Mouse (Mus musculus) hindbrain, embryonic 16.5 days (tissue): ENCODE data around the gene Tango6. TPM values are rescaled to one million over a fixed set of nuclear protein-coding genes. Genes with fewer than 3 reads are reported as not detected.
"Not testable (repeated sequence)": the region's sequence is repeated elsewhere in the genome, so short reads cannot be mapped to it uniquely, and the experiment has no call there.

Source experiments
- ATAC-seq: fragments of 200-750 bp; cut with Nextera tagmentation; 2 replicates; pipeline ENCODE4 v1.8.0; 2017; ENCODE audit warnings: moderate TSS enrichment, moderate library complexity
- H3K27ac ChIP-seq: fragments of 300-500 bp; sonication (generic); 2 replicates; pipeline ENCODE4 v1.5.1; 2014; ENCODE audit warnings: low read depth, mild to moderate bottlenecking, control low read depth, low read length, moderate library complexity
- H3K27me3 ChIP-seq: fragments of 300-500 bp; sonication (generic); replicated peaks from 2 replicates; pipeline ENCODE4 v1.6.1; 2014; ENCODE audit warnings: low read length; ENCODE audit not compliant: control insufficient read depth, insufficient read depth
- H3K36me3 ChIP-seq: fragments of 300-500 bp; sonication (generic); 2 replicates; pipeline ENCODE4 v1.6.1; 2014; ENCODE audit warnings: mild to moderate bottlenecking, low read length, moderate library complexity, mixed read lengths; ENCODE audit not compliant: control insufficient read depth, insufficient read depth
- H3K4me1 ChIP-seq: fragments of 300-500 bp; sonication (generic); 2 replicates; pipeline ENCODE4 v1.6.1; 2014; ENCODE audit warnings: low read depth, low read length; ENCODE audit not compliant: control insufficient read depth, insufficient read depth
- H3K4me2 ChIP-seq: fragments of 300-500 bp; sonication (generic); 2 replicates; pipeline ENCODE4 v1.6.1; 2014; ENCODE audit warnings: mild to moderate bottlenecking, low read length, control low read depth, moderate library complexity
- H3K4me3 ChIP-seq: fragments of 300-500 bp; sonication (generic); 2 replicates; pipeline ENCODE4 v1.5.1; 2014; ENCODE audit warnings: mild to moderate bottlenecking, low read length, control low read depth, moderate library complexity
- H3K9ac ChIP-seq: fragments of 300-500 bp; sonication (generic); 2 replicates; pipeline ENCODE4 v1.6.1; 2014; ENCODE audit warnings: low read depth, mild to moderate bottlenecking, control low read depth, low read length, moderate library complexity
- H3K9me3 ChIP-seq: fragments of 300-500 bp; sonication (generic); 2 replicates; pipeline ENCODE4 v1.6.1; 2014; ENCODE audit warnings: mild to moderate bottlenecking, low read length, moderate library complexity; ENCODE audit not compliant: control insufficient read depth
- WGBS: fragments of 180-500 bp; shearing (Covaris S2); extraction: QIAGEN DNeasy Blood & Tissue Kit; methylation state at CpG from one replicate; pipeline ENCODE4 v1.1.7; 2014; 5-methylcytosine and 5-hydroxymethylcytosine counted together
- polyA plus RNA-seq: library from polyadenylated mRNA; unstranded; fragments of >200 nt; fragmentation: Nextera tagmentation; extraction: Ambion mirVana; gene quantifications from 2 replicates; pipeline ENCODE4 v1.2.1, GENCODE M21; 2015

The Tango6 gene
- polyA plus RNA-seq, 1 experiment from 2014 or later, result 5.9 TPM

DNA sequence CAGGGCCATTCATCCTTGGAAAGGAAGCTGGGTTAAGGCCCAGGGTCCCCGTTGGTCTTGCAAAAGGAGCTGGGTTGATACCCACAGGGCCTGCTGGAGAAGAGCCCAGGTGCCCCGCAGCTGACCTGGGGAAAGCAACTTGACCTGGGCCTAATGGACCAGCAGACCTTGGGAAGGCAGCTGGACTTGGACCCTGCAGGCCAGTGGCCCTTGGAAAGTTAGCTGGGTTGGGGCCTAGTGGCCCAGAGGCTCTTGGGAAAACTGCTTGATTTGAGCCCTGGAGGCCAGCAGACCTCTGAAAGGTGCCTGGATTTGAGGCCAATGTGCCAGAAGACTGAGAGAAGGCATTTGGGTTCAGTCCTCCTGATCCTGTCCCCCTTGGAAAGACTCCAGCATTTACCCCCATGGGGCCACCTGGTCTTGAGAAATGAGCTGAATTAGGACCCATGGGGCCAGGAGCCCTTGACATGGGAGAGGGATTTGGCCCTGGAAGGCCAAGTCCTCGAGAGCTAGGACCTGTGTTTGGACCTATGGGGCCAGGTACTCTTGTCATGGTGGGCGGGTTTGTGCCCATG lies 202.0 kb downstream of the Tango6 start:
- H3K36me3 ChIP-seq, result peaks cover 26% of the 10 kb centered on the region
- H3K4me2 ChIP-seq, H3K4me3 ChIP-seq, H3K9ac ChIP-seq, H3K9me3 ChIP-seq, ATAC-seq, H3K4me1 ChIP-seq, H3K27me3 ChIP-seq, H3K27ac ChIP-seq: not testable (repeated sequence)
- WGBS, result 89% methylated on average over 4 of the region's 4 CpGs

DNA sequence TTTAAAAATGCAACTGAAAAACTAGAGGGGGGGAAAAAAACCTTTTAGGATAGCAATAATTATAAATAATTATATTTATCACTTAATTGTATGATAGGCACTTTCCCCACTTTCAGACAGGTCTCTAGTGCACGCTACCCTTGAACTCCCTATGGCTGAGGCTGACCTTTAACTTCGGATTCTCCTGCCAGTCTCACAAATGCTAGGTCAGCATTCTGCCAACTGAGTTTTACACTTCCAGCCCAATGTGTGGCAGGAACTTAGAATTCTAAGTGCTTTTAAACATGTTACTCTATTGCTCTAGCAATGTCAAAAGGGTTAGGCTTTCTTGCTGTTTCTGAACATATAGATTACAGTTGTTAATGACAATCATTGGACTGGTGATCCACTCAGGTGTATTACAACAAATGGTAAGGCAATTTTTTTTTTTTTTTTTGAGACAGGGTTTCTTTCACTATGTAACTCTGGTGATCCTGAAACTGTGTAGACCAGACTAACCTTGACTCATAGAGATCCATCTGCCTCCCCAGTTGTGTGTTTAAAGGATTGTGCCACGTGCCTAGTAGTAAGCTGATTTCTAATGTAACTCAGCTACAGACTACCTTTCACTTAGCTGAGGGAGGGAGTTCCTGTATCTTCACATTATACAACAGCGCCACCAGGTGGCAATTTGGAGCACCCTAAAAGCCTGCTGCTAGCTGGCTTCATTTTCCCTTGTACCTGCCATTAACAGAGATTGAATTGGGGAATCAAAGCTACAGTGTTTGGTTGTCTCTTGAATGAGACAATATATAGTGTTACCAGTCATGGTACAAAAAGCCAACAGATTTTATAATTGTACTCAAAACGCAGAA lies 204.7 kb downstream of the Tango6 start:
- H3K4me1 ChIP-seq, result peaks cover 7% of the 10 kb centered on the region
- WGBS, result 48% methylated on average over 5 of the region's 5 CpGs
- peak; percentile 68 for ATAC-seq
- no peak overlapping the region for H3K4me3 ChIP-seq
- no peak overlapping the region for H3K4me2 ChIP-seq
- no peaks in the 10 kb centered on the region for H3K9me3 ChIP-seq
- H3K9ac ChIP-seq, result no peak overlapping the region
- no peaks in the 10 kb centered on the region for H3K27me3 ChIP-seq
- H3K36me3 ChIP-seq, result peaks cover 13% of the 10 kb centered on the region
- H3K27ac ChIP-seq, result no peak overlapping the region

DNA sequence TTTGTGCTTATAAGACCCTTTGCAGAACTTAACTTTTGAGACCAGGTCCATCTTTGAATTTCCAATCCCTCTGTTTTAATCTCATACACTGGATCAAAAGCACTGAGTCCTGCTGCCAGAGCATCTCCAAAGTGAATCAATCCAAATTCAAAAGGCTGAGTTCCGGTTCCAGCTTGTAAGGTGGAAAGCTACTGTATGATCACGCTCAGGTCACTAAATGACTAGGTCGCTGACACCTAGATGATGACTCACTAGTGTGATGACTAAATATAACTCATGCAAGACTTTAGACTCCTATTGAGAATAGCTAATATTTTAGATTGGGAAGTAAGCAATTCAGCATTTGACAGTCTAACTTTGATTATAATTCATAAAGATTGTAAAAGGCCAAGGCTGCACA lies 205.9 kb downstream of the Tango6 start:
- ATAC-seq, result no peak
- no peak overlapping the region for H3K9ac ChIP-seq
- peaks cover 7% of the 10 kb centered on the region for H3K4me1 ChIP-seq
- no peak overlapping the region for H3K4me2 ChIP-seq
- H3K9me3 ChIP-seq, result no peaks in the 10 kb centered on the region
- no peaks in the 10 kb centered on the region for H3K27me3 ChIP-seq
- peaks cover 9% of the 10 kb centered on the region for H3K36me3 ChIP-seq
- 87% methylated on average over 3 of the region's 3 CpGs for WGBS
- H3K27ac ChIP-seq, result no peak overlapping the region
- no peak overlapping the region for H3K4me3 ChIP-seq

DNA sequence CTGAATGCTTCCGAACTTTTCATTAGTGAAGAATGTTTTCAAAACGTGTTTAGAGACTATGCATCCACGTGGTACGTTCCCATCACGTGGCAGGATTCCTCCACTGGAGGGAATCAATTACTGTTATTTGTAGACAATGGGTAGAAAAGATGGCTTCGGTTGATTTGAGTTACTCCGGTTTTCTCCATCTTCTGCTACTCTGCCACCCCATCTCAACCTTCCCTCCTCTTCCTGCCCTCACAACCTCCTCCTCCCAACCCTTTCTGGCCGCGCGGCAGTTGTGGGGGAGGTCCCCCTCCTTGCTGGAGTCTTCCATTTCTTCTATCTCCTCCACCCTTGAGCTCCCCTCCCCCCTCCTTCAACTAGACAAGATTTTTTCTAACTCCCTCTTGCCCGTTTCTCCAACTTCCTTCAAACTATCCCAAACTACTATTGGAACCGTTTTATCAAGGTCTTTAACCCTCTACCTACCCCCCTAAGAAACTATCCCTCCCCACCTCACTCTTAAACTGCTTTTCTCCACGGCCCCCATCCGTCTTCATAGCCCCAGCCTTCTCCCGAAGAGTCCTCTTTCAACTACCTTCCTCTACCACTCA lies 209.4 kb downstream of the Tango6 start:
- Histone ChIP-seq H3K27ac (peak overlapping the region; percentile 96), H3K9ac (peak overlapping the region; percentile 95), H3K4me2 (peak overlapping the region; percentile 92), H3K9me3 (no peaks in the 10 kb centered on the region), H3K4me1 (peaks cover 13% of the 10 kb centered on the region), H3K4me3 (peak overlapping the region; percentile 96), H3K36me3 (peaks cover 3% of the 10 kb centered on the region; the same call in 1 of the 2 replicates), H3K27me3 (no peaks in the 10 kb centered on the region)
- under 1% methylated on average over 15 of the region's 15 CpGs for WGBS
- no peak for ATAC-seq

DNA sequence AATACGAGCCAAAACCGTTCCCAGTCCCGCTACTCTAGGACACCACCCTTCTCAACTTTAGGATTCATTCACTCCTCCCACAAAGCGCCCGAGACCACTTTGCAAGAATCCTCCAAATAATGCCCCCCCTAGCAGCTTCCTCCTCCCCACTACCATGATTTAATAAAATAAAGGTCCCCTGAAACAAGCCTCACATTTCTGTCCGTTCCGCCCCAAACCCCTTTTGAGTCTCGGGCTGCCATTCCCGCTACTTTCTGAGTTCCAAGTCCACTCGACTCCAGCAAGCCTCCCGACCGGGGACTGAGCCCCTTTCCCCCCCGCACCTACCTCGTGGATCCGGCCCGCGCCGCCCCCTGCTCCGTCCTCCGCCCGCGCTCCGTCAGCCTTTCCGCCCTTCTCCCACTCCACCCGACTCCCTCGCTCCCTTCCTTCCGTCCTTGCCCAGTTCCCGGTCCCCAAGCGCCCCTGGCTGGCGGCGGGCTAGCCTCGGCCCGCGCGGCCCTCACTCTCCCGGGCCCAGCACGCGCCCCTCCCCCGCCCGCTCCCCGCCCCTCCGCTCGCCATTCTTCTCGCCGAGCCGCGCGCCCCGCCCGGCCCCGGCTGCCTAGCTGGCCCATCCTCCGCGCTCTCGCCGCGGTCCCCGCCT lies 210.1 kb downstream of the Tango6 start:
- ATAC-seq, result peak; percentile 85
- under 1% methylated on average over 52 of the region's 57 CpGs for WGBS
- peak overlapping the region; percentile 96 for H3K4me3 ChIP-seq
- no peaks in the 10 kb centered on the region for H3K9me3 ChIP-seq
- no peaks in the 10 kb centered on the region for H3K27me3 ChIP-seq
- peak overlapping the region; percentile 92 for H3K4me2 ChIP-seq
- H3K36me3 ChIP-seq, result peaks cover 3% of the 10 kb centered on the region; the same call in 1 of the 2 replicates
- peaks cover 13% of the 10 kb centered on the region for H3K4me1 ChIP-seq
- H3K27ac ChIP-seq, result peak overlapping the region; percentile 96
- H3K9ac ChIP-seq, result peak overlapping the region; percentile 95

DNA sequence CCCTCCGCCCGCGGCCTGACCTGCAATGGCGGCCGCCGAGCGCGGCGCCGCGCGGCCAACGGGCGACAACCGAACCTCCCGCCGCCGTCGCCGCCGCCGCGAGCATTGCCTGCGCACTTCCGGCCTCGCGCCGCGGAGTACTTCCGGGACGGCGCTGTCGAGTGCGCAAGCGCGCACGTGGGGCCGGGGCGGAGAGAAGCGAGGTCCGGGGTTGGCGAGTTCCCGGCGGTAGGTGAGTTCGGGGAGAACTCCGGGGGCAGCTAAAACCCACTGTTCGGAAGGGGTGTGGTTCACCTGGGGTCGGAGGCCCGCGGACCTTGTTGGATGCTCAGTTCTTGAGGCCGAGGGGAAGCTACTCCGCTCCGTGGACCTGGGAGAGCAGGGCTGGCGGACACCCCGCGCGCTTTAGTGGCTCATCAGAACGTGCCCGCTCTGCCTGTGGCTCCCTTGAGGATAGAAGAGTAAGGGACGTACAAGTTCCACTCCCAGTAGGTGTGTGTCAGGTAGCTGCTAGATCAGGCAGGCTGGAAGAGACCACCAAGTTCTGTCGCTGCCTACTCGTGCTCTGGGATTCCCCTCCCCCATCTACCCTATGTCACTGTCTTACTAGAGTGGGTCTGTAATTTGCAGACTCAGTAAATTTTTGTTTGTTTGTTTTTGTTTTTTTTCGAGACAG lies 210.8 kb downstream of the Tango6 start, which contains the start of gene Utp4:
TSS of gene Utp4 (plus strand) at position 156 of the 676 bp plus-strand sequence.
- H3K4me3 ChIP-seq, result peak within 1 kb of the TSS; percentile 96
- H3K36me3 ChIP-seq, result peaks cover 8% of the 10 kb centered on the region; the same call in 1 of the 2 replicates
- ATAC-seq, result peak; percentile 96
- peaks cover 13% of the 10 kb centered on the region for H3K4me1 ChIP-seq
- peak within 1 kb of the TSS; percentile 95 for H3K9ac ChIP-seq
- under 1% methylated on average over 62 of the region's 63 CpGs for WGBS
- peak within 1 kb of the TSS; percentile 92 for H3K4me2 ChIP-seq
- no peaks in the 10 kb centered on the region for H3K27me3 ChIP-seq
- no peaks in the 10 kb centered on the region for H3K9me3 ChIP-seq
- H3K27ac ChIP-seq, result peak within 1 kb of the TSS; percentile 96

DNA sequence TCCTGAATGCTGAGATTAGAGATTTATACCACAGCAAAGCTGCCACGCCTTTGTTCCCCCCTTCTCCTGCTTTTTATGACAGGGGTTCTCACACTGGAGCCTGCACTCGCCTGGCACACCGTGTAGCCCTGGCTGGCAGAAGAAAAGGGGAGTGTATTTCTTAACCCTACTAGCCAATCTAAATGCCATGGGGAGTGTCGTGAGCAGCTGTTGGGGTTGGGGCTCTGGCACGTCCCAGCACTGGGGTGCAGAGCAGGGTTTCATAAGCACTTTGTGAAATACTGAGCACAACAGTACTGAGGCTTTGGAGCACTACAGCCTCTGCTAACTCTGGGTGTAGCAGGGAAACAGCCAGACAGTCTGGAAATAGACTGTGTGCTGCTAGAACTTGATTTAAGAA lies 216.6 kb downstream of the Tango6 start:
- Histone ChIP-seq H3K4me2 (no peak overlapping the region), H3K27ac (no peak overlapping the region), H3K27me3 (no peaks in the 10 kb centered on the region), H3K9ac (no peak overlapping the region), H3K4me3 (no peak overlapping the region), H3K36me3 (peaks cover 31% of the 10 kb centered on the region), H3K4me1 (peaks cover under 1% of the 10 kb centered on the region), H3K9me3 (no peaks in the 10 kb centered on the region)
- WGBS, result 88% methylated on average over 5 of the region's 5 CpGs
- no peak for ATAC-seq
